Mouse (Mus musculus): ENCODE measurements around the gene Gm49510. TPM values are rescaled to one million over a fixed set of nuclear protein-coding genes. Genes with fewer than 3 reads are reported as not detected.

Gene Gm49510
- total RNA-seq (2021) = not detected
- long read RNA-seq, experiment 1 = 0 reads
- long read RNA-seq, experiment 2 = 0 reads

DNA sequence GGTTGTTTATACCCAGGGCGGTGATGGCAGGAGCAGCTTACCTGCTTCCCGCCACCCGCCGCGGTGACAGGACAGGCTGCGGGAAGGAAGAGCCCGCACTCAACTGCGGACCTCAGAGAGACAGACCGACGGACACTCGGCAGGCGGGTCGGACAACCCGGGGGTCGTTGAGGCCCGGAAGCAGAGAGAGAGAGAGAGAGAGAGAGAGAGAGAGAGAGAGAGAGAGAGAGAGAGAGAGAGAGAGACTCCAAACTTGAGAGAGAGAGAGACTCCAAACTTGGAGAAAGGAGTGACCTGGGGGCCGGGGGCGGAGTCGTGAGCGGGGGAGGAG, at the start of gene Gm49510:
Gene Gm49510 (plus strand): TSS at position 259 of the 331 bp plus-strand sequence.
- DNase-seq (ENCODE audit: low spot score in 2 of 2) = no peak

DNA sequence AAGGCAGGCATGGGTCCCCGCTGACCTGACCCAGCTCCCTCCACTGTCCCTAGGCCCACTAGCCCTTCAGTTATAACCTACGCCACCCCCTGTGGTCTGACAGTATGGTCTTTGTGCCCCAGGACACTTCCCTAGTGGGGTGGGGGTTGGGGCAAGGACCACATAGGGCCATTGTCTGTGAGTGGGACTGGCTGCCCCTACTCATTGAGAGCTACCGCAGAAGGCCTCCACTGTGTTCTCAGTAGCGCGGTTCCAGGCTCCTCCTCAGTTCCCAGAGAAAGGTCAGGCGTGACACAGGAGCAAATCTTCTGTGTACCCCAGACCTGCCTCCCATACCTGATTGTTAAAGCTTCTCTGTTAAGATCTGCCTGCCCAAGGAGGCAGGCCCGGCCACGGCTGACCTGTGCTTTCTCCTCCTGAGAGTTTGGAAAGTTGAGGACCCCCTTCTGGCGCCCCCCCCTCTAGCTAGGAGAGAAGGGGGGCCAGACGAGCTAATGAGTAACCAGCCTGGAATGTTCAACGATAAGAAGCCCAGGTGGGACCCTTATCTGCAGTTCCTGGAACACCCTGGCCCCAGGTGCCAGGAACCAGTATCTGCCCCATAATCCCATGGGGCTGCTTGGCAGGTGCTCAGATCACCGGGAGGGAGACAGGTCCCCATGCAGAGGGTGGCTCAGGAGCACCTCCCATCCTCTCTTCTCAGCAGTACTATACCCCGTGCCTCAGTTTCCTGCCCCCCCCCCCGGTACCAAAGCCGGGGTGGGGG, 49.2 kb upstream of the Gm49510 start:
- no peak for DNase-seq (ENCODE audit: low spot score in 2 of 2)

DNA sequence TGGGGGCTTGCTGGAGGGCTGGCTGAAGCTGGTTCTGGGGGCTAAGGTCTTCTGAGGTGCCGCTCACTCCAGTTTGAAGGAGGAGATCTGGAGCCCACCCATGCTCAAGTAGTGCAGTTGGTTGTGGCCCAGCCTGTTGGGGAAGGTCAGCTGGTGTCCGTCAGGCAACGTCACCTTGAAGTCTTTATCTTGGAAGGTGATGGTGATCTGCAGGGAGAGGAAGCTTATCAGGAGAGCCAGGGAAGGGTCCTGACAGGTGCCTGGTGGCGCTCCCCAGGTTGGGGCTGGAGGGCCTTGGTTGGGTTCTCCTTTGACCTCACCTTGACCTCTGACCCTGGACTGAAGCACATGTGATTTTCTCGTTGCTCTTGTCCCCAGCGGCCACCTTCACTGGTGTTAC, 48.5 kb upstream of the Gm49510 start:
- DNase-seq (ENCODE audit: low spot score in 2 of 2) = no peak

DNA sequence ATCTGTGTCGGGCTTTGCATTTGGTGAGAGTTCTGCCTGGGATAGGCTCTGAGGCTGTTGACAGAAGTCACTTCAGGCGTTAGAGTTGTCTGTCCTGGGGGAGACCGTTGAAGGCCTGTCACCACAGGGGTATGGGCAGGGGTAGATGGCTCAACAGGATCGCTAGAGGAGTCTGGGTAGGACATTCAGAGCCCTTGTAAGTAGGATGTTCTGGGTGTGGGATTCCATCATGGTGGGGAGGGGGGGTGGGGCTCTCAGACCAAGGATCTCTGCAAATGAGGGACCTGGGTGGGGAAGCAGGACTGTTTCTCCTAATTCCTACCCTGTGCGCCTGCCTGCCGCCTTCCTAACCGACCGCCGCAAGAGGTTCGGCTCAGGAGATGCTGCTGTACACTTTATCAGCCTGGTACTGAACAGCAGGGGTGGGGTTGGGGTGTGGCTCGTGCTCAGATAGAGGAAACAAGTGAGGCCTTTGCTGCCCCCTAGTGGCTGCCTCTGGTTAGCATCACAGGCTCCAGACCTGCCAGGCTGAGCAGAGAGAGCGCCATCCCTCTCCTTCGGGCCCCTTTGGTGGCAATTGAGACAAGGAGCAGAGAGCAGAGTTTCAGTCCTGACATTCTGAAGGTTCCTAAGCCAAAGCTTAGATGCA, 47.8 kb upstream of the Gm49510 start:
- peak; percentile 89 to 93 for DNase-seq (ENCODE audit: low spot score in 2 of 2)

DNA sequence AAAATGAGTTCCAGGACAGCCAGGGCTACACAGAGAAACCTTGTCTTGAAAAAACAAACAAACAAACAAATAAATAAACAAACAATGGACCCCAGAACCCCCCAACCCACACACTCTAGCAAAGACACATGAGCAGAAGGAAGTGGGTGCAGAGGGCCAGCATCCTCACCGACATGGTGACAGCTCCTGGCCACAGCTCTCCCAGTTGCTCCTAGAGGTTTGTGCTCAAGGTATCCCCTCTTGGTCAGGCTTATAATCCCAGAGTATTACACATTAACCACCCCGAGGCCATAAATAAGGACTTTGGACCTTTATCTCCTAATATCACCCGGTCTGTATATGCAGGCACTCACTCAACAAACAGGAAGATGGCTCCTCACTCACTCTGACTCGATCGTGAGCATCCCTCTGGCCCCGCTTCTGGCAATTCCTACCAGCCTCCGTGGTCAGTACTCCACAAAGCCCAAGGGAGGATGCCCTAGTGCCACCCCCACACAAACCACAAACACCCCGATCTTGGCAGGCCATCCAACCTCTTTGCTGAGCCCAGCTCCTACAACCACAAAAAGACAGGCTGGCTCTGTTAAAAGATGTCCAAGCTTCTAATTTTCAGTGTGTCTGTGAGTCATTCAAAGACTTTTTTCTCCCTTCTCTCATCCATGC, 44.0 kb upstream of the Gm49510 start, which contains the start of gene Lgals2:
Gene Lgals2 (minus strand): TSS at position 227 of the 663 bp plus-strand sequence.
- DNase-seq (ENCODE audit: low spot score in 2 of 2) = no peak

DNA sequence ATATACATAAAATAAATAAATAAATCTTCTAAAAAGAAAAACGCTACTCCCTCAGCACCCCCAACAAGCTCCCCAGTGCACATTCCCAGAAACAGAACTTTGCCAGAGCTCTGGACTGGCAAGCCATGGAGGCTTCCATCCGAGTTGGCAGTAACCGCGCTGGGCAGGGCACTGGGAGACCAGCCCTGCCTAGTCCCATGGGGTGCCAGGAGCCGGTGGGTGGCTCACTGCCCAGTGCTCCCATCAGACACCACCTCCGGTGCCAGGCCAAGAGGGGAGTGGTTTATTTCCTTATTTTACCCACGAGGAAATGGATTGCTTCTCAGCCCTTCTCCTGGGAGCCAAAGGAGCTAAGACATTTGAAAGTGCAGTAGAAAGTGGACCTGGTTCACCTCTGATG, 42.5 kb upstream of the Gm49510 start:
- DNase-seq (ENCODE audit: low spot score in 2 of 2) = no peak

DNA sequence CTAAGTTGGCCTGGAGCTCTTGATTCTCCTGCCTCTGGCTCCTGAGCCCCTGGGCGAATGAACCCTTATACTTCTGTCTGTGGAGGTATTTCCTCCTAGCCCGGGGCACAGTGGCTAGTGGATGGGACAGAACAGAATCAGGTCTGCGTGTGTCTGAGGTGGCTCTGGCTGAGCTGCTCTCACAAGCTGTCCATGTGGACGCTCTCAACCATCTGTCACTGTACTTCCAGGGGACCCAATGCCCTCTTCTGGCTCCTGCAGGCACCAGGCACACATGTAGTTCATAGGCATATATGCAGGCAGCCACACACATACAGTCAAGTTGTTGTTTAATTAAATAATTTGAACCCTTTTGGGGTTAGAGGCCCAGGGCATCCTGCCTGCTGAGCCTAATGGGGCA, 40.2 kb upstream of the Gm49510 start:
- DNase-seq (ENCODE audit: low spot score in 2 of 2) = no peak

DNA sequence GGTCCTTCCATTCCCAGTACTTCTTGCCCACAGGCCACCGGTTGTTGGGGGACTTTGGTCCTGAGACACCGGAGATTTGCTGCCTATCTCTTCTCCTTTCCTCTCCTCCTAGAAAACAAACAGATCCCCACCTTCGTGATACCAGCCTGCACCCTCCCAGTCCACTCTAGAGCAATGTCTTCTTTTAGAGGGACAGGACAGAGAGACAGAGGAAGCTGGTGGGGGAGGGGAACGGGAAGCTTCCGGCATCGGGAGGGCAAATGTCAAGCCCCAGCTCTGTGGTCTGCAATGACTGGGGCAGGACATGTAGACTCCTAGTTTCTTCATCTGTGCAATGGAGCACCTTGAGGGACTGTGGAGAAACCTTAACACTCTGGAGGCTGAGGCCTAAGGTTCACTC, 39.8 kb upstream of the Gm49510 start:
- DNase-seq (ENCODE audit: low spot score in 2 of 2) = no peak

DNA sequence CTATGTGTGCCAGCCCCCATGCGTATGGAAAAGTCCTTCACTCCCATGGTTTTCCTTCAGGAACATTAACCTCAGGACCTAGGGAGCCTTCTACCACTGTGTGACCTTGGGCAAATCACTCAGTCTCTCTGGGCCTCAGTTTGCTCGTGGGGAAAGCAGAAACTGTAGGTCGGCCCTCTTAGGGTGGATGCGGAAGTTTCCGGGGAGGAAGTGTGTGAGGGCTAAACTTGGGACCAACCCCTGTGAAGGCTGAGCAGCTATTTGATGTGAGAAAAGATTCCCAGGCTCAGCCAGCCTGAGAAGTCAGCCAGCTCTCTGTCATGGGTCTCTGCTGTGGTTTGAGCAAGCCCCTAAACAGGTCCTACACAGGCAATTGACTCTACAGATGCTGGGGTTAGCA, 37.2 kb upstream of the Gm49510 start:
- no peak for DNase-seq (ENCODE audit: low spot score in 2 of 2)

DNA sequence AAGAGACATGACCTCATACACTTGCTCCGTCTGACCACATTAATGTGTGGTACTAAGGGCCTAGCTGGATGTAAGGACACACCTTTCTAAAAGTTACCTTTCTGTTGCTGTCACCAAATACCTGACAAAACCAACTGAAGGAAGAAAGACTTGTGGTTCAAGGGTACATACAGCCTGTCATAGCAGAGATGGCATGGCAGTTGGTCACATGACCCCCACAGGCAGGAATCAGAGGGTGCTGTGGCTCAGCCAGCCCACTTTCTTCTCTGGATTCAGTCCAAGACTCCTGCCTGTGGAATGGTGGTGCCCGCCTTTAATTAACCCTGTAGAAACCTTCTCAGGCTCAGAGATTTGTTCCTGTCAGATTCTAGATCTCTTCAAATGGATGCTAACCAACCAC, 36.3 kb upstream of the Gm49510 start:
- no peak for DNase-seq (ENCODE audit: low spot score in 2 of 2)

DNA sequence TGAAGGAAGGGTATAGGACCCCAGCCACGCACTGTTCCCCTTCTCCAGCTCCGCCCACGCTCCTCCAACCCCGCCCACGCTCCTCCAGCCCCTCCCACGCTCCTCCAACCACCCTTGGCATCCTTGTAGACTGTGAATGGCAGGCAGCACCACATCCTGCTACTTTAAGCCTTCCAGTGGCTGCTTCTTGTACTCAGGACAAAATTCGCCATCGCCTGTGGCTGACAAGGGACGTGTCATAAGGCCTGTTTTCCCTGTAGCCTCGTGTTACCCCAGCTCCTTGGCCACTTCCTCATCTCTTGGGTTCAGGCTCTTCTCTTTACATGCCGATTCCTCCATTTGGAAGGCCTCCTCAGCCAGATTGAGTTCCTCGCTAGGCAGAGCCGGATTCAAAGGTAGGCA, 35.6 kb upstream of the Gm49510 start:
- DNase-seq (ENCODE audit: low spot score in 2 of 2) = no peak

DNA sequence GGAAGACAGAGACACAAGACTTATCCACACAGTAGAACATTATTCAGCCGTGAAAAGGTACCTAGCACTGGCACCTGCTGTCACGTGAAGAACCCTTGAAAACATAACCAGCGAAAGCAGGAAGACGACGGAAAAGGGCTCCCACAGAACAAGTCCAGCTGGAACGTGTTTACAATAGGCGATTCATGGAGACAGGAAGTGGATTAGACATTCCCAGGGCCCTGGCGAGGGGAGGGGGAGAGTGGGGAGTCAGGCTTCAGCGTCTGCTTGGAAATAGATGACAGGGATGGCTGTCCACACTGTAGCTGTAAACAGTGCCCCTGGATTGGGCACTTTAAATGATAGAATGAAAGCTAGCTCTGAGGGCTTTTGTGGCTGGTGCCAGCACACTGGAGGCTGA, 31.1 kb upstream of the Gm49510 start:
- no peak for DNase-seq (ENCODE audit: low spot score in 2 of 2)

DNA sequence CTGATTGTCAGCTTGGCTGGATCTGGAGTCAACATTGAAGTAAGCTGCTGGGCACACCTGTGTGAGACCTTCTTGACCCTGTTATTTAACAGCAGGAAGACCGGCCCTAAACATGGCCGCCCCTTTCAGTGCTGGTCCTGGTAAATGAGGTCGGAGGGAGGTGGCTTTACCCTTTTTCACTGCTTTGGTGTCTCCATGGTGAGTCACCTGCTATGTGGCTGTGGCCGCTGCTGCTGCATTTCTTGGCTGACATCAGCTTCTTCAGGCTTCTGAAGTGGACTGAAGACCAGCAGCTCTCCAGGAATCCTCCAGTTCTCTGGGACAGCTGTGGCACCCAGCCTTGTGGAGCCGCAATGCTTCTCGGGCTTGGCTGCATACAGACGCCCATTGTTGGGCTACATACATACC, 30.6 kb upstream of the Gm49510 start:
- no peak for DNase-seq (ENCODE audit: low spot score in 2 of 2)

DNA sequence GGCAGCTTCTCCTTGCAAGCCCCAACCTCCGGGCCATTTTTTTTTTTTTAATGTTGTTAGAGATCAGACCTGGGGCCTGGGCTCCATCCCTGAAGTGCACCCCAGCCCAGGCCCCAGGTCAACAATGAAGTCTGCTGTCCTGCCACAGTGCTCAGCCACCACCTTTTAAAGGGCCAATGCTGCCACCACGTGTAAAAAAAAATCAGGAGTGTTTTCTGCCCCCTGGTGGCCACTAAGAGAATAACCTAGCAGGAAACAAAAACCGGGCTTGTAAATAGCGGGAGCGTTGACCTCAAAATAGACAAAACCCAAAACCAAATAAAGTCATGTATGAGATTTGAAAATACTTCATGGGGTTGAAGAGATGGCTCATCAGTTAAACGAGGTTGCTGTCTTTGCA, 29.7 kb upstream of the Gm49510 start:
- DNase-seq (ENCODE audit: low spot score in 2 of 2) = no peak

DNA sequence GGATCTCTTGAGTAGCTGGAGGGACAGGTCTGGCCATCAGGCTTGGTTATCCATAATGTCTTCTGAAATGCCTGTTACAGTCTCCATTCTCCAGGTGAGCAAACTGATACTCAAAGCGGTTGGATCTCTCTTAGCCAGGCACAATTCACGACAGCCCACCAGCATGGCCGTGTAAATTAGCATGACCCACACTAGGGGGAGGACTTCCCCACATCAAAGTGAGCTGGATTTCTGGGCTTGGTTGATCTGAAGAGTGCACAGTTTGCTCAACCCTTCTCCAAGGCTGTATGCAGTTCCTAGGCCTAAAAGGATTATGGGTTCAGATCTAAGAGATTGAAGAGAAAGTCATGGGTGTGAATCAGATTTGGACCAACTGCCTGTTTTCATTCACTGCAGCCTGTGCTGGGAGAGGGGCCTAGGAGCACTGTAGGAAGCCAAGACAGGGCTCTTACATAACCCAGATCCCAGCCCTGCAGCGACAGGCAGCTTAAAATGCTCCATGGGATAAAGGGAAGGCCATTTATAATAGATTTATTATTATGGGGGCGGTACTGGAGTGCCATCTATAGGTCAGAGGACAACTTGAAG, 27.4 kb upstream of the Gm49510 start:
- DNase-seq (ENCODE audit: low spot score in 2 of 2) = no peak

DNA sequence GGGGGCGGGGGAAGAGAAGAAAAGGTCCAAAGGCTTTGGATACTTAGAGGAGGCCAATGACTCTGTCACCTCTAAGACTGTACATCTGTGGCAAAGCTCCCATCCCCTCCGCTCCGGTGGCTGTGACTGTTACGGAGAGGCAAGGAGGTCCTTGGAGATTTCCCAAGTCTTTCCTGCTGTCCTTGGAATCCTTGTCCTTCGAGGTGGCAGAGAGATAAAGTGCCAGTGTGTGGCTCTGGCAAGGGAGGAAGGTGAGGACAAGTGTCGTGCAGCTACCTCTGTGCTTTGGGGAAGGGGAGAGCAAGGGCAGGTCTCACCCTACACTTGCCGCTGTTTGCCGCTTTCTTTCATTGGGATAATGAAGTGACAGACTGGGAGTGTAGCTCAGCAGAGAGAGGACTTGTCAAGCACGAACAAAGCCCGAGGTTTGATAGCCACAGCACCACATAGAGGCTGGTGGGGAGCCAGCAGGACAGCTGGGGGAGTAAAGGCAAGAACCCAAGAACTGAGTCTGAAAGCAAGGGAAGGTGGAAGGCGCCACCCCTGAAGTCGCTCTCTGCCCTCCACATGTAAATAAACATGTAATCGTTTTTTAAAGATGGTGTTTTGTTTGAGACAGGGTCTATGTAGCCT, 25.5 kb upstream of the Gm49510 start:
- DNase-seq (ENCODE audit: low spot score in 2 of 2) = no peak

DNA sequence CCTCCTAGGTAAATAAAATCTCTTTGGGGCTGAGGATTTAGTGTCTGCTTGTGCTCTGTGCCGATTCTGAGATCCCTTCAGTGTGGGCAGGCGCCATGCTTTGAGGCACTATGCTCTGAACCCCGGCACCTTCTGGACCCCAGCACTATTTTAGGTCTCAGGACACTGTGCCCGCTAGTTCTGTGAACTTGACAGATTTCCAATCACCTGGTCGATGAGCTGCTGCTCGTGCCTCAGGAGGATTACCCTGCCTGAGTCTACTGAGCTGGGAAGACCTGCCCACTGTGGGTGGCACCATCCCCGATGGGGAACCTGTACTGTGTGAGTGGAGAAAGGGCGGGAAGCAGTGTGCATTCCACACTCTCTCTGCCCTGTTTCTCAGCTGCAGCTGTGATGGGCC, 24.5 kb upstream of the Gm49510 start:
- DNase-seq (ENCODE audit: low spot score in 2 of 2) = no peak

DNA sequence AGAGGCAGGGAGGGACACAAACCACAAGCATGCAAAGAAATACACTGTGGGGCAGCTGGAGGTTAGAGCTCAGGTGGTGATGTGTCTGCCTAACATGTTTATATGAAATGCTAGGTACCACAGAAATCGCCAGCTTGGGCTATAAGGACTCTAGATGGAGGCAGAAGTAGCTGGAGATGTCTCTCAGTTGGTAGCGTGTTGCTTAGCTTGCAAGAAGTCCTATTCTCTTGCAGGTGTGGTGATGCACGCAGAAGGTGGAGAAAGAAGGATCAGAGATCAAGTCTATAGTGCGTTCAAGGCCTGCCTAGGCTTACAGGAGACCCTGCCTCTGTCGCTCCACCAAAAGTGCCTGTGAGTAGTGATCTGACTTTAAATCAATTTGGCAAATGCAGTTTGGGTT, 23.9 kb upstream of the Gm49510 start:
- no peak for DNase-seq (ENCODE audit: low spot score in 2 of 2)

DNA sequence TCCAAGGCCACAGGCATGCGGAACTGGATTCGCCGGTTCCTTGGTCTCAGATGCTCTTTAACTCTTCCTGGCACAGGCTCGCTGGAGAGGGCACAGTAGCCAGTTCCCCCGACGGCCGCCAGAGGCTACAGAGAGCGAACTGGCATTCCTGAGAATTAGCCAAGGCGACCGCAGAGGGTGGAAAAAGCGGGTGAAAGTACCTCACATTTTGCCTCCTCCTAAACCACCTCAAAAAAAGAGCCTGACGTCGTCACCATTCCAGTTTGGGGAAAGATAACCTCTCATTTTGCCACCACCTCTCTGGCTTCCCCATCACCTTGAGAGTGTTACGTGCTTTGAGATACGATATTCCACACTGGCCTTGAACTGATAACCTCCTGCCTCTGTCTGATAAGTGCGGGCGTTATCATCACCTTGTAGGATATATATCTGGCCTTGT, 23.2 kb upstream of the Gm49510 start:
- peak in 1 of 2 experiments; percentile 82 for DNase-seq (ENCODE audit: low spot score in 2 of 2)

DNA sequence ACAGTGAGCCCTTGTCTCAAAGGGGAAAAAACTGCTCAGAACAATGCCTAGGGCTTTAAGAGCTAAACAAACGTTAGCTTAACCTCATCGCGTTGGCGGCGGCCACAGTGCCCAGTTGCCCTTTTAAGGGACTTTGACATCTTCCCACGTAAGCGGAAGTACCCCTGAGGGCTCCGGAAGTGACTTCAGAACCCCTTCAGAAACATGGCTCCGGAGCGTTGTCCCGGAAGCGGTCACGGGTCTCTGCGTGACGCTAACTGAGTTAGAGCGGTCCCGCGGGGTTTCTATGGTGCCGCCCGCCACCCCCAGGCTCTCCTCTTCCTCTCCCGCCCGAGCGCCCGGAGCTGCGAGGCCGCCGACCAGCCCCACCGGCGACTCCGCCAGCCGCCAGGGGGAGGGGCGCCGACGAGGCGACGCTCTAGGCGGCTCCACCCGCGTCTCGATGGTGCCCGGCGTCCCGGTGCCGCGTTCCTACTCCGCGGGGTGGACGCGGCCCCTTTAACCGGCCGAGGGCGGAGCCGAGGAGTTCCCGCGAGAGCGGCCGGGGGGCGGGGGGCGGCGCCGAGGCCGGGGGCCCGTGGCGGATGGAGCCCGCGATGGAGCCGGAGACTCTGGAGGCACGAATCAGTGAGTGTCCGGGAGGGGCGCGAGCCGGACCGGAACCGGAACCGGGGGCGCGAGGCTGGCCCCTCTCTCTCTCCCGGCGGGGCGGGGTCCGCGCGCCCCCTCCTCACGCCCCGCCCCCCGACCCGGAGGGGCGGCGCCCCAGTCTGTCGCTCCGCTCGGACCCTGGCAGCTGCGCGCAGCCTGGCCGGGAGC, 22.3 kb upstream of the Gm49510 start, which contains the start of gene Gga1:
Gene Gga1 (plus strand): TSS at position 200 of the 819 bp plus-strand sequence.
- peak; percentile 79 to 92 for DNase-seq (ENCODE audit: low spot score in 2 of 2)

All from gastrocnemius, postnatal 4 days (tissue).